Mouse (Mus musculus) liver, adult 2 months (tissue): ENCODE data around the gene Epm2aip1. TPM values are rescaled to one million over a fixed set of nuclear protein-coding genes. Genes with fewer than 3 reads are reported as not detected.

ENCODE experiments used
- DNase-seq: peaks from one replicate; pipeline ENCODE4 v3.0.0-alpha.2; 2011; ENCODE audit warnings: low read depth, low spot score; ENCODE audit errors: extremely low read depth
- H3K27ac ChIP-seq: fragments of 200-500 bp; replicated peaks from 2 replicates; pipeline ENCODE4 v1.5.1; 2012; ENCODE audit warnings: low read depth, mild to moderate bottlenecking, control low read depth, inconsistent platforms, low read length; ENCODE audit not compliant: insufficient read depth
- H3K27me3 ChIP-seq: fragments of 200-500 bp; 2 replicates; pipeline ENCODE4 v1.6.1; 2012; ENCODE audit warnings: mild to moderate bottlenecking, moderate library complexity, low read length, inconsistent platforms; ENCODE audit not compliant: control insufficient read depth, insufficient read depth
- H3K36me3 ChIP-seq: fragments of 200-500 bp; 2 replicates; pipeline ENCODE4 v1.6.1; 2012; ENCODE audit warnings: low read length, inconsistent platforms; ENCODE audit not compliant: control insufficient read depth, insufficient read depth
- H3K4me1 ChIP-seq: fragments of 200-500 bp; 2 replicates; pipeline ENCODE4 v1.6.1; 2011; ENCODE audit warnings: low read length; ENCODE audit not compliant: control insufficient read depth, insufficient read depth
- H3K4me3 ChIP-seq: fragments of 200-500 bp; 2 replicates; pipeline ENCODE4 v1.5.1; 2011; ENCODE audit warnings: low read depth, mild to moderate bottlenecking, control low read depth, low read length, moderate library complexity; ENCODE audit not compliant: insufficient read depth
- H3K79me2 ChIP-seq: fragments of 200-500 bp; 2 replicates; pipeline ENCODE4 v1.6.1; 2012; ENCODE audit warnings: inconsistent platforms, mild to moderate bottlenecking, low read length, moderate library complexity; ENCODE audit not compliant: control insufficient read depth, insufficient read depth
- H3K9ac ChIP-seq: fragments of 200-500 bp; 2 replicates; pipeline ENCODE4 v1.6.1; 2012; ENCODE audit warnings: low read depth, mild to moderate bottlenecking, control low read depth, inconsistent platforms, low read length
- CTCF ChIP-seq: fragments of 200-500 bp; IDR thresholded peaks from 2 replicates; pipeline ENCODE4 v1.5.1; 2011; ENCODE audit warnings: low read depth, low read length, control low read depth
- POLR2A ChIP-seq: fragments of 200-500 bp; IDR thresholded peaks from 2 replicates; pipeline ENCODE4 v1.6.1; 2011; ENCODE audit warnings: low read length, control low read depth; ENCODE audit not compliant: insufficient read depth; ENCODE audit errors: extremely low read depth
- WGBS: fragments of 180-500 bp; shearing (Covaris S2); methylation state at CpG from one replicate; pipeline ENCODE4 v1.1.7; 2018; 5-methylcytosine and 5-hydroxymethylcytosine counted together
- polyA plus RNA-seq: library from polyadenylated mRNA; depleted of rRNA; stranded (reverse); fragments of >200 nt; gene quantifications from 2 replicates; pipeline ENCODE4 v1.2.3, GENCODE M21; 2012
- total RNA-seq: library from RNA; depleted of rRNA; stranded (reverse); fragments of >200 nt; gene quantifications from 2 replicates; pipeline ENCODE4 v1.2.3, GENCODE M21; 2014

Gene Epm2aip1
- total and polyA plus RNA-seq, 2 experiments: 5.2 to 8.8 TPM

- Histone ChIP-seq H3K79me2 (no peaks in the 10 kb centered on the region), H3K4me3 (no peak overlapping the region), H3K27me3 (no peaks in the 10 kb centered on the region), H3K36me3 (peaks cover 49% of the 10 kb centered on the region), H3K9ac (no peak overlapping the region), H3K4me1 (no peaks in the 10 kb centered on the region), H3K27ac (no peak overlapping the region)
- DNase-seq: no peak
- WGBS: 95% methylated on average over 6 of the region's 6 CpGs
- no peak for TF ChIP-seq CTCF
- no peak for TF ChIP-seq POLR2A
Observed at GRCm38 (mm10) chr9:111243384-111243783, 28.3 kb upstream of the Epm2aip1 start.

GRCm38 (mm10) chr9:111245546-111245945 lies 26.2 kb upstream of the Epm2aip1 start:
- peaks cover 45% of the 10 kb centered on the region for H3K36me3 ChIP-seq
- 83% methylated on average over 6 of the region's 6 CpGs for WGBS
- no peaks in the 10 kb centered on the region for H3K79me2 ChIP-seq
- TF ChIP-seq CTCF: no peak
- no peak for TF ChIP-seq POLR2A
- H3K4me3 ChIP-seq: no peak overlapping the region
- H3K9ac ChIP-seq: no peak overlapping the region
- no peak overlapping the region for H3K27ac ChIP-seq
- no peaks in the 10 kb centered on the region for H3K27me3 ChIP-seq
- H3K4me1 ChIP-seq: no peaks in the 10 kb centered on the region
- no peak for DNase-seq

GRCm38 (mm10) chr9:111247682-111248246 lies 24.0 kb upstream of the Epm2aip1 start:
- Histone ChIP-seq H3K36me3 (peaks cover 51% of the 10 kb centered on the region), H3K4me3 (no peak overlapping the region), H3K27me3 (no peaks in the 10 kb centered on the region), H3K9ac (no peak overlapping the region), H3K4me1 (no peaks in the 10 kb centered on the region), H3K27ac (no peak overlapping the region), H3K79me2 (no peaks in the 10 kb centered on the region)
- 69% methylated on average over 3 of the region's 3 CpGs for WGBS
- TF ChIP-seq POLR2A (no peak), CTCF (peak; percentile 30; the same call in 1 of the 2 replicates)
- DNase-seq: no peak

GRCm38 (mm10) chr9:111252161-111252869 lies 19.4 kb upstream of the Epm2aip1 start:
- 77% methylated on average over 7 of the region's 7 CpGs for WGBS

GRCm38 (mm10) chr9:111260360-111260985 lies 11.3 kb upstream of the Epm2aip1 start:
- 9% methylated on average over 1 of the region's 1 CpGs for WGBS
- TF ChIP-seq POLR2A (no peak), CTCF (no peak)
- Histone ChIP-seq H3K27me3 (no peaks in the 10 kb centered on the region), H3K4me1 (no peaks in the 10 kb centered on the region; the same call in 1 of the 2 replicates), H3K79me2 (no peaks in the 10 kb centered on the region), H3K36me3 (peaks cover 33% of the 10 kb centered on the region), H3K4me3 (no peak overlapping the region), H3K27ac (no peak overlapping the region), H3K9ac (no peak overlapping the region)
- peak; percentile 75 for DNase-seq

More at GRCm38 (mm10) chr9:111252161-111252869, 19.4 kb upstream of the Epm2aip1 start:
- no peak overlapping the region for H3K9ac ChIP-seq
- TF ChIP-seq POLR2A (no peak), CTCF (no peak)
- no peak for DNase-seq
- H3K4me1 ChIP-seq: no peaks in the 10 kb centered on the region
- H3K4me3 ChIP-seq: no peak overlapping the region
- H3K79me2 ChIP-seq: no peaks in the 10 kb centered on the region
- peaks cover 45% of the 10 kb centered on the region for H3K36me3 ChIP-seq
- no peak overlapping the region for H3K27ac ChIP-seq
- no peaks in the 10 kb centered on the region for H3K27me3 ChIP-seq
